Mouse (Mus musculus) gastrocnemius, postnatal 10 days (tissue): Measurements from ENCODE around the gene Hyal3. TPM values are rescaled to one million over a fixed set of nuclear protein-coding genes. Genes with fewer than 3 reads are reported as not detected.

Experiments
- DNase-seq: peaks from one replicate; pipeline ENCODE4 v3.0.0; 2021; ENCODE audit warnings: mixed read lengths
- long read RNA-seq, 2 experiments: library from polyadenylated mRNA; stranded (forward); transcript quantifications; one replicate each; pipeline ENCODE4 v2.0.0; 2021
- total RNA-seq, 2 experiments: library from RNA; stranded (reverse); gene quantifications; 2 replicates each; pipeline ENCODE4 v1.2.3; 2021

The Hyal3 gene
- 1 to 10 TPM in 1 of 2 experiments, under 1 TPM in 1; 0.28 to 1.1 TPM for total RNA-seq
- long read RNA-seq, experiment 1 = 0 reads
- long read RNA-seq, experiment 2, partial matches to known transcripts = 0 of 1 reads
- long read RNA-seq, experiment 2, other reads (novel, unspliced or antisense) = 1 of 1 reads

GRCm38 (mm10) chr9:107580501-107581317 is at the start of gene Hyal3:
Gene Hyal3, plus strand, starts transcription at chr9:107580818.
- peak; percentile 83 for DNase-seq

- peak; percentile 83 for DNase-seq
These were observed 46.7 kb upstream of the Hyal3 start, which contains the start of gene Tmem115 for GRCm38 (mm10) chr9:107533791-107534407. Gene Tmem115, plus strand, starts transcription at chr9:107533945.

GRCm38 (mm10) chr9:107534408-107535202 is 46.0 kb upstream of the Hyal3 start:
- DNase-seq = peak; percentile 49

- no peak for DNase-seq
These were observed 42.4 kb upstream of the Hyal3 start for GRCm38 (mm10) chr9:107538231-107538630.

- no peak for DNase-seq
These were observed 41.9 kb upstream of the Hyal3 start for GRCm38 (mm10) chr9:107538711-107539110.

- DNase-seq = no peak
These were observed 40.7 kb upstream of the Hyal3 start for GRCm38 (mm10) chr9:107539940-107540339.

GRCm38 (mm10) chr9:107540420-107540819 is 40.2 kb upstream of the Hyal3 start:
- no peak for DNase-seq

- no peak for DNase-seq
These were observed 39.6 kb upstream of the Hyal3 start for GRCm38 (mm10) chr9:107541005-107541404.

GRCm38 (mm10) chr9:107541474-107542351 is 38.9 kb upstream of the Hyal3 start, which contains the start of the genes Cyb561d2 and Nprl2:
Gene Cyb561d2, minus strand, starts transcription at chr9:107542193.
Gene Nprl2, plus strand, starts transcription at chr9:107542226.
- peak; percentile 92 for DNase-seq

GRCm38 (mm10) chr9:107542352-107542686 is 38.3 kb upstream of the Hyal3 start:
- DNase-seq = no peak

- DNase-seq = no peak
These were observed 37.9 kb upstream of the Hyal3 start for GRCm38 (mm10) chr9:107542721-107543120.

- DNase-seq = no peak
These were observed 37.3 kb upstream of the Hyal3 start for GRCm38 (mm10) chr9:107543299-107543698.

GRCm38 (mm10) chr9:107544196-107544700 is 36.4 kb upstream of the Hyal3 start:
- DNase-seq = no peak

- DNase-seq = no peak
These were observed 35.9 kb upstream of the Hyal3 start for GRCm38 (mm10) chr9:107544729-107545128.

GRCm38 (mm10) chr9:107545199-107545598 is 35.4 kb upstream of the Hyal3 start:
- DNase-seq = no peak

- peak; percentile 83 for DNase-seq
These were observed 35.0 kb upstream of the Hyal3 start for GRCm38 (mm10) chr9:107545602-107546001.

GRCm38 (mm10) chr9:107547026-107547425 is 33.6 kb upstream of the Hyal3 start, which contains the start of gene Zmynd10:
Gene Zmynd10, plus strand, starts transcription at chr9:107547298.
- DNase-seq = peak; percentile 85

GRCm38 (mm10) chr9:107547957-107548356 is 32.7 kb upstream of the Hyal3 start:
- DNase-seq = no peak

GRCm38 (mm10) chr9:107548820-107549219 is 31.8 kb upstream of the Hyal3 start:
- DNase-seq = no peak

- no peak for DNase-seq
These were observed 31.1 kb upstream of the Hyal3 start for GRCm38 (mm10) chr9:107549297-107550074.
